ENCODE assay signal across 9 mouse cellular contexts in genomic region chr2:19301251-19301650, GRCm38 (mm10).
DNase-seq lines count a peak whose midpoint lies in the region; ATAC-seq lines count a peak whose summit lies in the region.
"Had no signal": no experiment of that assay in that cellular context is flagged by ENCODE, and none has a peak within 500 bp of the region (broad histone marks: within the 10 kb centered on the region; RNA-seq: fewer than 3 reads in every experiment).

No protein-coding gene starts in this region.

- H3K4me1 ChIP-seq in hindbrain, embryonic 12.5 days, result 0 out of 2 replicates have a peak, but pooled peaks cover 2% of the 10 kb centered on the region

- intact Hi-C loops in heart, postnatal 10 days (cut with DNase I), result no loop called here

- DNase-seq in adrenal gland, postnatal 10 days, result peak; percentile 3
- DNase-seq in adrenal gland, adult 8-10 months, result no peak
- DNase-seq in B cell, adult 2 months, result peak; percentile 61
- DNase-seq in heart, postnatal 10 days, result peak; percentile 5 to 10
- peak; percentile 69 for DNase-seq in naive thymus-derived CD4-positive, alpha-beta T cell, adult 2 months (ENCODE audit: low read depth)
- no peak for DNase-seq in cerebellum, postnatal 25 days
- DNase-seq: cerebellum, adult 9-10 months had no signal

- 17% methylated on average over 6 of the region's 6 CpGs for WGBS in hindbrain, embryonic 12.5 days

- H3K4me3 ChIP-seq in hindbrain, embryonic 12.5 days, result no peak overlapping the region

- no peak overlapping the region for H3K4me2 ChIP-seq in hindbrain, embryonic 12.5 days (replicated peaks)

- no peak overlapping the region for H3K27ac ChIP-seq in hindbrain, embryonic 12.5 days

- no peaks in the 10 kb centered on the region for H3K36me3 ChIP-seq in hindbrain, embryonic 12.5 days

- no peak overlapping the region for H3K9ac ChIP-seq in hindbrain, embryonic 12.5 days

- no peaks in the 10 kb centered on the region for H3K9me3 ChIP-seq in hindbrain, embryonic 12.5 days (replicated peaks)

- no peaks in the 10 kb centered on the region for H3K27me3 ChIP-seq in hindbrain, embryonic 12.5 days

- no peak for ATAC-seq in hindbrain, embryonic 12.5 days (ENCODE audit: low FRiP score)
- no peak for ATAC-seq in erythroblast, adult 5-6 weeks (replicated peaks; ENCODE audit: low FRiP score, poor library complexity, severe bottlenecking)

Comparison
In these comparisons a context has a peak if more than half of its experiments do, and no peak if none do; other contexts are left out.
1. DNase-seq: peak in adrenal gland, postnatal 10 days (single experiment), B cell, adult 2 months (2 of 2), heart, postnatal 10 days (2 of 2) and naive thymus-derived CD4-positive, alpha-beta T cell, adult 2 months (single experiment); none in adrenal gland, adult 8-10 months (single experiment) and cerebellum, postnatal 25 days (0 of 2).